Mouse (Mus musculus) cerebellum, adult (tissue): ENCODE data around the gene Pym1.
"Not testable (repeated sequence)": the region's sequence is repeated elsewhere in the genome, so short reads cannot be mapped to it uniquely, and the experiment has no call there.

Experiments
- ATAC-seq: cut with Nextera tagmentation; 2 replicates; pipeline ENCODE4 v1.9.2; 2017; ENCODE audit warnings: mild to moderate bottlenecking, moderate library complexity, mixed read lengths; ENCODE audit not compliant: insufficient number of reproducible peaks, low FRiP score, low TSS enrichment

Pym1 gene

DNA sequence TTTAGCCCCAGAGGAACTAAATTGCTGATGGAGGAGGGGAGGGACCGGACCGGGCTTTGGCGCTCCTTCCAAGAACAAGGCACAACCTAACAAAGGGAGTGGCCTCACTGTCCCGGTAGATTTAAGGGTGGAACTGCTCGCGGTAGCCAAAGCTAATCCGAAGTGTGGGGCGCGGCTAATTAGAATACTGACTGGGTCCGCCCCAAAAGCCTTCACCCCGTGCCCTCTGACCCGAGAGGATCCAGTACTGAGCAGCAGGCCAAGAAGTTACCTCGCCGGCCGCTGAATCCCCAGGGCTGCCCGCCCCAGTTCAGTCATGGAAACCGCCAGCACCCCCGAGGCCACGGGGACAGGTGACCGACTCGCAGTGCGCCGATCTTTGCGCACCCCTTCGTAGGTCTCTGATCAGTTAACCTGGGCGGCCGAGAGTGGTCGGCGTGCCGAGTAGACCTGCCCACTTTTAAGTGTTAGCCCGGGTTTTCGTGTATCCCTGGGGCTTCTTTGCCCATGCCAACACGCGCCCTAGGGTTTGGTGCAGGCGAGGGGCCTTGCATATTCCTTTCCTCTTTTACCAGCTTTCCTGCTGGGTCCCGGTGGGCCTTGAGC, at the start of gene Pym1:
Gene Pym1, plus strand, starts transcription at position 244 of the 606 bp plus-strand sequence.
- ATAC-seq: peak; percentile 38

DNA sequence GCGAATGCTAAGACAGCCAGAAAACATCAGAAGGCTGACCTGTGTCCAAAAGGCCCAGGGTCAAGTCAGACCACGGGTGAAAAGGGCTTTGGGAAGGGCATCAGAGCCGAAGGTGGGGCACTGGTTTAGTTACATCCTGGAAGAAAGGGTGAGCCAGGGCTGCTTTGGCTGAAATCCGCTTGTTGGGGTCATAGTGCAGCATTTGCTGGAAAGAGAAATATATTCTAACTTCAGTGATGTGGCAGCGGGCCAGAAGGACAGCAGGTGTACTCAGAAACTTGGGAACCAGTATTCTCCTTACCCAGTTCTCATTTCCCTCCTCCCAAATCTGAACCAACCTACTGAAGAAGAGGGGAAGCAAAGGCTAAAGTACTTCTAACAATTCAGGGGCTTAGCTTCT, 48.7 kb upstream of the Pym1 start:
- no peak for ATAC-seq

DNA sequence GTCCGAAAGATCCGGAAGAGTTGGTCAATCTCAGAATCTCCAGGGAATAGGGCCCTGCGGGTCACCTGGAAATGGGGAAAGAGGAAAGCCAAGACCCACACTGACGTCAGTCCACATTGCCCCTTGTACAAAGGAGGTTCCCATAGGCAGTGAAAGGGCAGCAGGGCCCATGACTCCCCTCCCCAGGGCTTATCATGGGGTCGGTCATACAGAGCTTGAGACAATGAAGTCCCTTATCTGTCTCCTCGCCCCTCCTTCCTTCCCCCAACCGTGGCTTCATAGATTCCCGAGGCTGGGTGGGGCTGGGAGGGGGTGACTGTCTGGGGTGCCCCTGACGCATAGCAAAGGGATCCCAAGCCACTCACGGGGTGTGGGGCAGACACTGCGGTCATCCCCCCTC, 48.1 kb upstream of the Pym1 start:
- no peak for ATAC-seq

DNA sequence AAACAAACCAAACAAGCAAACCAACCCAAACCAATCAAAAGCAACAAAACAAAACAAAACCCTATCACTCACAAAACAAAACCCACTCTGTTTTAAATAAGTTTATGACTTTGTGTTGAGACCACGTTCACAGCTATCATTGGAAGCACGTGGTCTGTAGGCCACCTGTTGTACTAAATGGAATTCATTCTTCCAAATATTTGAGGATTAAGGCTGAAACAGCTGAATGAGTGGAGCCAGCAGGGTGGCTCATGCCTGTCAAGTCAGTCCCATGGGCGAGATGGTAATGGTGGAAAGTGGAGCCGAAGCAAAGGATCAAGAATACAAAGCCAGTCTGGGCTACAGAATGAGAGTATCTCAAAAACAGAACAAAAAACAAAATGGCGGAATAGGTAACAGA, 47.0 kb upstream of the Pym1 start:
- ATAC-seq: no peak

DNA sequence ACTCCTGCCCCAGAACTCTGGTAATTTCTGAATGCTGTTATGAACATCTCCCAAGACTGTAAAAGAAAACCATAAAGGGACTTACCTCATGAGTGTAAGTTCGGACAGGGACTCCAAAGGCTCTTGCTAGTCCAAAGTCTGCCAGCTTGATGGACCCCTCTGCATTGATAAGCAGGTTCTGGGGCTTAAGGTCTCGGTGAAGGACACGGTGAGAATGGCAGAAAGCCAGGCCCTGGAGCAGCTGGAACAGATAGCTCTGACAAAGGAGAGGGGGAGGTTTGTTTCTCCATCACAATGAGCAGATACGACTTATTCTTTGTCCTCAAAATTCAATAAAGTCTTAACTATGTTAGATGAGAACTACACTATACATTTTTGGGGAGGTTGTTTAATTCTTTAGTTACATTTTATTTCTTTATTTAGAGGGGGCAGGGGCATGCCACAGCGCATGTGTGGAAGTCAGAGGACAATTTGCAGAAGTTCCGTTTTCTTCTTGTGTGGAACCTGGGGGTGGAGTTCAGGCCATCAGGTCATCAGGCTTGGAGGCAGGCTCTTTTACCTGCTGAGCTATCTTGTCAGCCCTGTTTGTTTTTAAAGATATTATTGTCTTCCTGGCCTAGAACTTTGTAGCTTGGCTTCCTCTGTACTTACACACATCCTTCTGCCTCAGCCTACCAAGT, 45.2 kb upstream of the Pym1 start:
- ATAC-seq: no peak

DNA sequence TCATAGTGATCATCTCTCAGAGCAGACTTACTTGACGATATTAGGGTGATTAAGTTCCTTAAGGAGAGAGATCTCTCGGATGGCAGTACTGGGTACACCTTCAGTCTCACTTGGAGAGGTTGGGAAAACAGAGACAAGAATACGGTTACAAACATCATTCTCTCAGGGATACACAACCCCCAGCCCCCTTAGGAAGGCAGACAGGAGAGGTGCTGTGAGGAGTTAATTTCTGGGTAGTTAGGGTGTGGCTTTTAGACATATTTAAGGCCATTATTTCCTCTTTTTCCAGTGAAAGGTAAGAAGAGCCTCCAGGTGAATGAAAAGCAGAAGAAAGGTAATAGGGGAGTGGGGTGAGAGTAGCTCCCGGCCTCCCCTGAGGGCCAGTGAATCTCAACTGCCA, 43.8 kb upstream of the Pym1 start, which contains the start of gene Pmel:
Gene Pmel, plus strand, starts transcription at position 301 of the 400 bp plus-strand sequence.
- ATAC-seq: no peak

DNA sequence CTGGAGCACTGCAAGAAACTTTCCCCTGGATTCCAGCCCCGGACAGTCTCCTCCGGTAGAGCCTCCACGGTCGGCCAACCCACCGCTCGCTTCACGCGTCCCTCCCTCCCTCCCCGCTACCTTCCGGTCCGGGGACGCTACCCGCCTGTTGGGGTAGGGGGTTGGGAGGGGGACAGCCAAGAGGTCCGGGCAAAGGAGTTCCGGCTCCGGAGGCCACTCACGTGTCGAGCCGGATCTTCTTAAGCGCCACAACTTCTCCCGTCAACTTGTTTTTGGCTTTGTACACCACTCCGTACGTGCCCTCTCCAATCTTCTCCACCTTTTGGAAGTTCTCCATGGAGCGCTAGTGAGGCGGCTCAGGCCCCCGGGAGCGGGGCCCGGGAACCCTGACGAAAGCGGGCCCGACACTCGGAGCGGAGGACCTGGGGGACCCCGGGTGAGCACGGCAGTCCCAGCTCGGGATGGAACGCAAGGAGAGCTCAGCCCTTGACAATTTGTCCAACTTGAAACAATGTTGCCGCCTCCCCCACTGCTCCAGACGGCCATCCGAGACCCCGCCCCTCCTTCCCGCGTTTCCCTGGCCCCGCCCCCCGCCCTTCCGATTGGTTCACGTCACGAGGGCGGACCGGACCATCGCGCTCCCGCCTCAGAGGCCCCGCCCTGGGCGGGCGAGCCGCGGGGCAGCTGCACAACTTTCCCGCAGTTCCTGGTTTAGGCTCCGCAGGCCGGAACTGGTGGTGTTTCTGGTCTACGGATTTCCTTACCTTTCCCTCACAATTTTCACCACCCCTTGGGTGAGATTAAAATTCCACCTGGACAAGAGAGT, 43.0 kb upstream of the Pym1 start, which contains the start of gene Cdk2:
Gene Cdk2, minus strand, starts transcription at position 541 of the 826 bp plus-strand sequence.
- peak; percentile 75 for ATAC-seq

DNA sequence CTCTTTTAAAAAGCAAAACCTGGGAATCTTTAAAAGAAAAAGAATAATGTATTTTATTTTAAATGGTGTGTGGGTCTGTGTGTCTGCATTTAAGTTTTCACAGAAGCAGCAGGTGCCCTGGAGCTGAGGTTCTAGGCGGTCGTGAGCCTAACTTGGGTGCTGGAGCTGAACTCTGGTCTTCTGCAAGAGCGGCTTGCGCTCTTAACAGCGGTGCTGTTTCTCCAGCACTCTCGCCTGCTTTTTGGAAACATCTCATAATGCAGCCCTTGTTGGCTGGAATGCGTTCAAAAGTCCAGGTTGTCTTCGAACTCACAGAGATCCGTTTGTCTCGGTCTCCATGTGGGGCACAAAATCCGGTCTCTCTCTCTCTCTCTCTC, 42.4 kb upstream of the Pym1 start:
- ATAC-seq: no peak

DNA sequence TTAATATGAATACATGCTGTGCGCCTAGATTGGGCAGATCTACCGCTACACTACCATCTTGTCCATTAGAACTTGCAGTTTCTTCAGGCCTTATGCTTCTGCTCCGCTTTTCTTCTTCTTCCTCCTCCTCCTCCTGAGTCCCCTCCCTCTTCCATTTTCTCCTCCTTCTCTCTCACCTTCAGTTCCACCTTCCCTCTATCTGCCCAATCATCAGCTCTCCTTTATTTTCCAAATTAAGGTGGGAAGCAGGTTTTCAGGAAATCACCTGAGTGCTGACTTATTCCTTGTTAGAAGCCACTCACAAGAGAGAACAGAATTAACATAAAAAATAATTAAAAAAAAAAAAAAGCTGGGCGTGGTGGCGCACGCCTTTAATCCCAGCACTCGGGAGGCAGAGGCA, 36.4 kb upstream of the Pym1 start:
- not testable (repeated sequence) for ATAC-seq

DNA sequence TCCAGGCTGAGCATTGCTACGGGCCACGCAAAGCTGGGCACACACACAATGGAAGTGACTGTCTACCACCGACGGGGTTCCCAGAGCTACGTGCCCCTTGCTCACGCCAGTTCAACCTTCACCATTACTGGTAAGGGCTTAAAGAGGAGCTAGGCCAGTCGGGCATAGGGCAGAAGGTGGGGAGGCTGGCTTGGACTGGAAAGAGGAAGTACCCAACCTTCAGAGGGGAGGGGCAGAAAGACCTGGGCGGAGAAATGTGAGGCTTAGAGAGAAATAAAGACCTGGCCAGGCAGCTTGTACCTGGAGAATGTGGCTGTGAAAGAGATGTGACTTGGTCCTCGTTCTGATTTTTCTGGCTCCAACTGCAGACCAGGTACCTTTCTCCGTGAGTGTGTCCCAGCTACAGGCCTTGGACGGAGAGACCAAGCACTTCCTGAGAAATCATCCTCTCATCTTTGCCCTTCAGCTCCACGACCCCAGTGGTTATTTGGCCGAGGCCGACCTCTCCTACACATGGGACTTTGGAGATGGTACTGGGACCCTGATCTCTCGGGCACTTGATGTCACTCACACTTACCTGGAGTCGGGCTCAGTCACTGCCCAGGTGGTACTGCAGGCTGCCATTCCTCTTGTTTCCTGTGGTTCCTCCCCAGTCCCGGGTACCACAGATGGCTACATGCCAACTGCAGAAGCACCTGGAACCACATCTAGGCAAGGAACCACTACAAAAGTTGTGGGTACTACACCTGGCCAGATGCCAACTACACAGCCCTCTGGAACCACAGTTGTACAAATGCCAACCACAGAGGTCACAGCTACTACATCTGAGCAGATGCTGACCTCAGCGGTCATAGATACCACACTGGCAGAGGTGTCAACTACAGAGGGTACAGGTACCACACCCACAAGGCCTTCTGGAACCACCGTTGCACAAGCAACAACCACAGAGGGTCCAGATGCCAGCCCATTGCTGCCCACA, 31.8 kb upstream of the Pym1 start:
- ATAC-seq: no peak

DNA sequence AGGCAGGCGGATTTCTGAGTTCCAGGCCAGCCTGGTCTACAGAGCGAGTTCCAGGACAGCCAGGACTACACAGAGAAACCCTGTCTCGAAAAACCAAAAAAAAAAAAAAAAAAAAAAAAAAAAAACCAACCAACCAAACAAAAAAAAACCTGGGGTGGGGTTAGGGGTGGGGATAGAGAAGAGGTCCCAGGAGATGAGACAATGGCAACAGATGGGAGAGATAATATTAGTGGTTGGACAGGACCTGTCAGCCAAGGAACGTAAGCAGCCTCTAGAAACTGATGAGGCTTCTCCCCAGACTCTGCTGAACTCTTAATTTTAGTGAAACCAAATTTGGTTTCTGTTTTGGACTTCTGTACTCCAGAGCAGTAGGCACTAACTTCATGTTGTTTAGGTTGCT, 22.2 kb upstream of the Pym1 start:
- not testable (repeated sequence) for ATAC-seq

DNA sequence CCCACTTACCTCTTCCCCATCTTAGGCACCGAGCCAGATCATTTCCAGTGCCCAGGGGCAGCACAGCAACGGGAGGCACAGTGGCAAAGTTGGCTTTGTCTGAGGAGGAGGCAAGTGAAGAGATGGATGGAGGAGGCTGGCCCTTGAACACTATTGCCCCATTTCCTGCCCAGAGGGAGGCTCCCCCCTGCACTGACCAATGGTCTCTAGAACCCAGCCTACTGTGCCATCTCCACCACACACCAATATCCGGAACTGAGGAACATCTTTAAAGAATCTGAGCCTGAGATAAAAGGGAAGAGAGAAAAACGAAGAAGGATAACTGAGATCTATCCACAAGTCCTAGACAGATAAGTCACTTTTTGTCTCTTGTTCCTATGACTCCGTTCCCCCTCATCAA, 19.6 kb upstream of the Pym1 start:
- no peak for ATAC-seq

DNA sequence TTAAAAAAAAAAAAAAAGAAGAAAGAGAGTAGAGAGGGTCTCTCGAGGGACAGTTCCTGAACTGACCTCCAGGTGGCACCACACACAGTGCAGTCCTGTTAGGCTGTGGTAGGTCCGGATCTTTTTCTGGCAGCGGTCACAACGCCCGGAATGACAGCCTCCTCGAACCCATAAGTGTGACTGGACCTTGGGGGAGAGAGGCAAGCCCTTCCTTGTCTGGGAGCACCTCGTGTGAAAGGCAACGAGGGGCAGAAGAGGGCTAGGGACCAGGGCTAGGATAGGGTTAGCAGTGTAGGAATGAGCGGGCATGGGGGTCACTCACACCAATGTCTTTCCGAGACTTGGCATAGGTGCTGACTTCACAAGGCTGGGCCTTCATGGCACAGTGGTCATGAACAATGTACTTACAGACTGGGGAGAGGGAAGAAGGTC, 16.7 kb upstream of the Pym1 start:
- ATAC-seq: peak; percentile 64

DNA sequence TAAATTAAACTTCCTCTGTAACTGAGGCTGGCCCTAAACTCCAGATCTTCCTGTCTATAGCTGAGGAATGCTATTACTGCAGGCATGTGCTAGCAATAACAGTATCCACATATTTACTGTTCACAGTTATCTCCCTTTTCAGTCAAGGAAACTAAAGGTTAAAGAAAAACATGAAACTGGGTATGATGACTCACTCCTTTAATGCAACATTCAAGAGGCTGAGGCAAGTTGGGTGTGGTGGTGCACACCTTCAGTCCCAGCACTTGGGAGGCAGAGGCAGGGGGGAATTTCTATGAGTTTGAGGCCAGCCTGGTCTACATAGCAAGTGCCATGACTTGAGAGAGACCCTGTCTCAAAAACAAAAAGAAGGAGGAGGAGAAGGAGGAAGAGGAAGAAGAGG, 15.7 kb upstream of the Pym1 start:
- no peak for ATAC-seq

DNA sequence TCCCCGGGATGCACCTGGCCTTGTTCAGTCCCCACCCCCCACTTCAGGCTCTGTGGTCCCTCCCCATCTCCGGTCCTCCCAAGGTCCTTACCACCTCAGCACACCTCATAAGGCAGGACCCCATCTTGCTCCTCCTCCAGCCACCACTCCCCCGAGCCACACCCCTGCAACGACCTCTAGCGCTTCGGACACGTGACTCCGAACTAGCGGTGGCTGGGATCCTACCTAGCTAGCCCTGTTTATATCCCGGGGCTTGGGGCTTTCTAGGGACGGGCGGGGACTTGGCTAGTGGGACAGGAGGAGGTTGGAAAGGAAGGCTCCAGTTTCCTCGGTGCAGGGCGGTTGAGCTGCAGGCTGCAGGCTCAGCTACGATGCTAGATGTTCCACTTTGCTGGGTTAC, 10.3 kb upstream of the Pym1 start:
- no peak for ATAC-seq

DNA sequence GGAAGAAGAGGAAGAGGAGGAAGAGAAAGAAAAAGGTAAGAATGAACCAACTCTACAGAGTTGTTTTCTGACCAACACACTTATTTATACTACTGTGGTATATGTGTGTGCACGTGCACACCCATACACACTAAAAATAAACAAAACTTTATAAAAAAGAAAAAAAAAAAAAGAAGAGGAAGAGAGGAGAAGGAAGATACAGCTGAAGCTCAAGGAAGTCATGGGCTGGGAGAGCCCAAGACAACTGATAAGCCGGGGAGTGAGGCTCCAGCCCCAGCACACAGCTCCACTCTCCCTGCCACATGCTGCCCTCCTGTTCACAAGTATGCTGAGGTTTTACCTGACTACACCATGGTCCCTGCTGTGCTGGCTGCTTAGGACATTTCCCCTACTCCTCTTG, 7.4 kb upstream of the Pym1 start:
- no peak for ATAC-seq

DNA sequence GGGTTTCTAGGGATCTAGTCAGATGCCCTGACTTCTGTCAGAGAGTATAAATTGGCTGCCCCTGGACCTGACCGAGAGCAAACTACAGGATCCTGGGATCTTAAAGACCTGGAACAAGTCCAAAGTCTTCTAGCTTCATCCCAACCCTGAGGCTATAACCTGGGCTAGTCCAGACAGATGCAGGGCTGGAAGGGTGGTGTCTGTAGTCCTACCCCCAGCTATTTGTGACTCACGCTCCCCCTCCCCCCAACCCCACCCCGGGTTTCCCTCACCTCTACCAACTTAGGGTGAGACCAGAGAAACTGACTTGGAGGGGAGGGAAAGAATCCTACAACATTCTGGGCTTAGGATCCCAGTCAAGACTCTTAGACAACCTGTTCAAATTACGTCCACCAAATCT, 5.1 kb upstream of the Pym1 start:
- no peak for ATAC-seq

DNA sequence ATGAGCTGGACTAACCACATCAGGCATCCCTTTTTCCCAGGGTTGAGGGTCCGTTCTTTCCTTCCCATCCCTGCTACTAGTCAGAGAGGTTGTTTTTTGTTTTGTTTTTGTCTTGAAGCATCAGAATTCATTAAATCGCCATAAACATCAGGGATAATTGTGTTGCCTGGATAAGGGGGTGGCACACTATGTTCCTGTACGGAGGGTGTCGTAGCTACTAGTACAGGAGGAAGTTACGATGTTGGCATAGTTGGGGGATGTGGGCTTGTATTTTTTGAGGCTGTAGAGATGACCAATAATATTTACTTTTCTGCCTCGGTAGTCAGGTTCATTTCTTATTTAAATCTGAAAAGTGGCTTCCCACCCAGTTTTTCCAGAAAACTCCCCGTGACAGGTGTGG, 4.5 kb upstream of the Pym1 start:
- ATAC-seq: no peak

DNA sequence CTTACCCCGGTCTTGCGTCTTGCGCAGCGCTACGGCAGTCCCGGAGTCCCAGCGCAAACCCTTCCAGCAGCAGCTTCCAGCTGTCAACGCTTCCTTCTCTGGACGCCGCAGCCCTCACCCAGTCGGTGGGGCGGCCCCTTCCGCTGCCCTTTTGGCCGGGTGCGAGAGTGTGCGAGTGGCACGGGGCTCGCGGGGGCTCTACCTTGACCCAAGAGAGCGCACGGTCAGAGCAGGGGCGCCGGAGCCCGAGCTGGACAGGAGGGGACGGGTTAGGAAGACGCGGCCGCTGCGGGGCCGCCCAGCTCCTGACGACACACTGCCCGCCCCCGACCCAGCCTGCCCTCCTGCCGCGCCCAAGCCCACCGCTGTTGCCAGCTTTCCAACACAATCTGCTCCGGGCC, 3.9 kb upstream of the Pym1 start:
- ATAC-seq: peak; percentile 50; the same call in 1 of the 2 replicates

DNA sequence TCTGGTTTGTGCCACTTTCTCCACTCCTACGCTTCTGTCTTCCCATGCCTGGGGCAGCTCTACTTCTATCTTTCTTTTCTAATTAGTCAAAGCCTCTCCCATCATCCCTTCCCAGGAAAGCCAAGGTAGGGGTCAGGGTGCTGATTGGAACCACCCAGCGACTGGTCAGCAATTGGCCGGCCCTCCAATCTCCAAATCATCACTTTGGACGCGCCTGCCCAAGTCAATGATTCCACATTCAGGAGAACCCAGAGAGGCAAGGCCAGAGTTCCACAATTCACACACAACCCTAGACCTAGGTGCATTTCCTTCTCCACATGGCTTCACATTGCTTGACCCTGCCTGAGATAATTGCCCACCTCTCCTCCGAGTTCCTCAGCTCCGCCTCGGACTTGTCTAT, 3.5 kb upstream of the Pym1 start:
- ATAC-seq: no peak
